Comparison of ENCODE assay signal across 14 mouse cellular contexts in the genomic region with DNA sequence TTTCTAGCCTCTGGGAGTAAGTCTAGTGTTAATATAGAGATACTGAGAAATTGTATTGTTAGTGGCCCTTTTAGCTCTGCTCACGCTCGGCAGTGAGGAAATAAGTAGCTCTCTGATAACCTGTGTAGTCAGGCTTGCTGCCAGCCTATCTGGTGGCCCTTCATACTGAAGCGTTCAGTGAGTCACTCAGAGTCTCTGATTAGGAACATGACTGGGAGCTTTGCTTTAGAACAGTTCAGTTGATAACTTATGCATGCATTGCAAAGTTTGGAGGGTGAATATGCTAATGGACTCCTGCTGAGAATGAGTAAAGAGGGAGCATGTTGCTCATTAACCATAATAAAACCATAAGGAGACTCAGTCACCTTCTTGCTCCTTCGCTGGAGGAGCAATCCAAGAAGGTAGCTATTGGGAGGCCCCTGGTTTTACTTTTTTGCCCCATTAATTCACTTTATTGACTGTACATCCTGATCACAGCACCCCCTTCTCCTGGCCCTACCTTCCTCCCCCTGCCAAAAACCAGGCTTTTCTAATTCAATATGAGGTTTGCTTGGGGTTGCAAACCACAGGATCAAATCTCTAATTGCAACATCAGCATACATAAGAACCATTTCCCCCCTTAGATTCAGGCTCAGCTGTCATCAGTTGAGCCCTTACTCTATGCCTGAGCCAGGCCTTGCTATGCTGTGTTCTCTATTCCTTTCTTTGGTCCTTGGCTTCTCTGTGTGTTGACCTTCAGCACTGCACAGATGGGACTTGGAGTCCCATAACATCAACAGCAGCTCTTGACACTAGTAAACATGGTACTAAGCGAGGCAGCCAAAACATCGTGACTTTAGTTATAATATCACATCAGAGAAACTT.
DNase-seq lines count a peak whose midpoint lies in the region; ATAC-seq and TF ChIP-seq lines count a peak whose summit lies in the region.
"Had no signal": no experiment of that assay in that cellular context is flagged by ENCODE, and none has a peak within 500 bp of the region (broad histone marks: within the 10 kb centered on the region; RNA-seq: fewer than 3 reads in every experiment).

No protein-coding gene starts in this region.

- H3K4me3 ChIP-seq in forebrain, embryonic 12.5 days (replicated peaks), result no peak overlapping the region
- no peak overlapping the region for H3K4me3 ChIP-seq in forebrain, embryonic 10.5 days
- no peak overlapping the region for H3K4me3 ChIP-seq in lung, embryonic 14.5 days (ENCODE audit: low read depth, low read length)
- H3K4me3 ChIP-seq in stomach, postnatal 0 days (ENCODE audit: low read depth, low read length), result no peak overlapping the region
- H3K4me3 ChIP-seq in hindbrain, embryonic 16.5 days (ENCODE audit: low read length), result no peak overlapping the region
- H3K4me3 ChIP-seq: hindbrain, embryonic 12.5 days; layer of hippocampus, adult 2 months; liver, embryonic 15.5 days; myocyte had no signal

- no peak overlapping the region for H3K9ac ChIP-seq in forebrain, embryonic 12.5 days
- no peak overlapping the region for H3K9ac ChIP-seq in lung, embryonic 14.5 days
- no peak overlapping the region for H3K9ac ChIP-seq in stomach, postnatal 0 days (ENCODE audit: low read length)
- no peak overlapping the region for H3K9ac ChIP-seq in hindbrain, embryonic 16.5 days (ENCODE audit: low read depth, low read length)
- H3K9ac ChIP-seq: hindbrain, embryonic 12.5 days; liver, embryonic 15.5 days had no signal

- H3K4me2 ChIP-seq in forebrain, embryonic 12.5 days, result no peak overlapping the region
- H3K4me2 ChIP-seq in lung, embryonic 14.5 days, result no peak overlapping the region
- no peak overlapping the region for H3K4me2 ChIP-seq in stomach, postnatal 0 days (replicated peaks; ENCODE audit: low read depth)
- H3K4me2 ChIP-seq in hindbrain, embryonic 16.5 days (ENCODE audit: low read length), result no peak overlapping the region
- H3K4me2 ChIP-seq: hindbrain, embryonic 12.5 days; liver, embryonic 15.5 days had no signal

- H3K27me3 ChIP-seq in forebrain, embryonic 12.5 days, result no peaks in the 10 kb centered on the region
- H3K27me3 ChIP-seq in forebrain, embryonic 10.5 days (ENCODE audit: poor library complexity, severe bottlenecking), result no peaks in the 10 kb centered on the region
- no peaks in the 10 kb centered on the region for H3K27me3 ChIP-seq in lung, embryonic 14.5 days (ENCODE audit: insufficient read depth, low read length)
- H3K27me3 ChIP-seq in stomach, postnatal 0 days (ENCODE audit: control insufficient read depth, insufficient read depth, low read length), result no peaks in the 10 kb centered on the region
- H3K27me3 ChIP-seq in hindbrain, embryonic 16.5 days (replicated peaks; ENCODE audit: control insufficient read depth, insufficient read depth, low read length), result no peaks in the 10 kb centered on the region
- H3K27me3 ChIP-seq: hindbrain, embryonic 12.5 days; liver, embryonic 15.5 days had no signal

- H3K9me3 ChIP-seq in forebrain, embryonic 12.5 days, result no peaks in the 10 kb centered on the region
- no peaks in the 10 kb centered on the region for H3K9me3 ChIP-seq in forebrain, embryonic 10.5 days
- H3K9me3 ChIP-seq in lung, embryonic 14.5 days (ENCODE audit: low read depth, low read length), result no peaks in the 10 kb centered on the region
- no peaks in the 10 kb centered on the region for H3K9me3 ChIP-seq in stomach, postnatal 0 days (ENCODE audit: control insufficient read depth, low read length)
- no peaks in the 10 kb centered on the region for H3K9me3 ChIP-seq in hindbrain, embryonic 16.5 days (ENCODE audit: control insufficient read depth, low read length)
- H3K9me3 ChIP-seq: hindbrain, embryonic 12.5 days; liver, embryonic 15.5 days had no signal

- no peak for DNase-seq in forebrain, embryonic 10.5 days (ENCODE audit: extremely low spot score, low spot score)
- no peak for DNase-seq in lung, embryonic 14.5 days
- DNase-seq in lung, postnatal 25 days (ENCODE audit: low spot score), result no peak
- peak; percentile 2 for DNase-seq in kidney, adult 18-20 months
- peak; percentile 74 for DNase-seq in stomach, postnatal 0 days (ENCODE audit: low spot score)
- no peak for DNase-seq in lung, postnatal 36 days
- DNase-seq: gastrocnemius, postnatal 14 days; thymus, postnatal 14 days had no signal

- no peak for TF ChIP-seq CTCF in lung, embryonic 14.5 days (IDR thresholded peaks at IDR 0.05; ENCODE audit: low read depth)
- TF ChIP-seq CTCF in stomach, postnatal 0 days (IDR thresholded peaks at IDR 0.05; ENCODE audit: low read depth), result no peak

- no peak for TF ChIP-seq EP300 in stomach, postnatal 0 days (optimal IDR thresholded peaks at IDR 0.05)

- no peak overlapping the region for H3K27ac ChIP-seq in forebrain, embryonic 12.5 days
- no peak overlapping the region for H3K27ac ChIP-seq in forebrain, embryonic 10.5 days
- H3K27ac ChIP-seq in lung, embryonic 14.5 days (ENCODE audit: low read depth), result no peak overlapping the region
- H3K27ac ChIP-seq in stomach, postnatal 0 days (replicated peaks), result no peak overlapping the region
- H3K27ac ChIP-seq in hindbrain, embryonic 16.5 days (ENCODE audit: low read depth, low read length), result no peak overlapping the region
- H3K27ac ChIP-seq: hindbrain, embryonic 12.5 days; layer of hippocampus, adult 2 months; liver, embryonic 15.5 days had no signal

- H3K4me1 ChIP-seq in forebrain, embryonic 12.5 days, result no peaks in the 10 kb centered on the region
- H3K4me1 ChIP-seq in forebrain, embryonic 10.5 days, result no peaks in the 10 kb centered on the region
- H3K4me1 ChIP-seq in lung, embryonic 14.5 days (ENCODE audit: insufficient read depth), result no peaks in the 10 kb centered on the region
- H3K4me1 ChIP-seq in stomach, postnatal 0 days (replicated peaks; ENCODE audit: control insufficient read depth, insufficient read depth), result no peaks in the 10 kb centered on the region
- H3K4me1 ChIP-seq in hindbrain, embryonic 16.5 days (ENCODE audit: control insufficient read depth, insufficient read depth, low read depth, low read length), result no peaks in the 10 kb centered on the region
- H3K4me1 ChIP-seq: hindbrain, embryonic 12.5 days; liver, embryonic 15.5 days had no signal

- ATAC-seq in forebrain, embryonic 12.5 days (ENCODE audit: low FRiP score), result 0 out of 2 replicates have a peak, but pooled peaks have one; percentile 36
- peak; percentile 54; the same call in 1 of the 2 replicates for ATAC-seq in lung, embryonic 14.5 days (ENCODE audit: insufficient read depth)
- peak; percentile 98 for ATAC-seq in stomach, postnatal 0 days (ENCODE audit: low FRiP score, low TSS enrichment)
- no peak for ATAC-seq in hindbrain, embryonic 16.5 days

- H3K36me3 ChIP-seq in forebrain, embryonic 12.5 days (replicated peaks), result no peaks in the 10 kb centered on the region
- H3K36me3 ChIP-seq in forebrain, embryonic 10.5 days (replicated peaks), result no peaks in the 10 kb centered on the region
- H3K36me3 ChIP-seq in lung, embryonic 14.5 days (ENCODE audit: insufficient read depth), result no peaks in the 10 kb centered on the region
- no peaks in the 10 kb centered on the region for H3K36me3 ChIP-seq in stomach, postnatal 0 days (ENCODE audit: control insufficient read depth, insufficient read depth, low read length)
- no peaks in the 10 kb centered on the region for H3K36me3 ChIP-seq in hindbrain, embryonic 16.5 days (ENCODE audit: control insufficient read depth, insufficient read depth, low read length)
- H3K36me3 ChIP-seq: hindbrain, embryonic 12.5 days; liver, embryonic 15.5 days had no signal

- 58% methylated on average over 6 of the region's 6 CpGs for WGBS in forebrain, embryonic 12.5 days
- WGBS in forebrain, embryonic 10.5 days, result 88% methylated on average over 6 of the region's 6 CpGs
- 56% methylated on average over 6 of the region's 6 CpGs for WGBS in lung, embryonic 14.5 days
- WGBS in stomach, postnatal 0 days, result 67% methylated on average over 6 of the region's 6 CpGs
- 59% methylated on average over 6 of the region's 6 CpGs for WGBS in hindbrain, embryonic 16.5 days

Comparison
In these comparisons a context has a peak if more than half of its experiments do, and no peak if none do; other contexts are left out.
1. DNase-seq: peak in kidney, adult 18-20 months (single experiment) and stomach, postnatal 0 days (single experiment); none in forebrain, embryonic 10.5 days (single experiment), lung, embryonic 14.5 days (single experiment), lung, postnatal 25 days (single experiment) and lung, postnatal 36 days (single experiment).